Mouse (Mus musculus) G1E (cell line): ENCODE data around the gene Lct.

Experiments
- CTCF ChIP-seq: IDR thresholded peaks from 2 replicates; pipeline ENCODE4 v1.5.1; 2012; ENCODE audit warnings: low read depth, low read length, inconsistent platforms, mixed read lengths
- GATA1 ChIP-seq: IDR thresholded peaks from 2 replicates; pipeline ENCODE4 v1.6.1; 2012; ENCODE audit warnings: borderline replicate concordance, low read length, inconsistent platforms, mixed read lengths
- GATA2 ChIP-seq: IDR thresholded peaks from 2 replicates; pipeline ENCODE4 v1.6.1; 2012; ENCODE audit warnings: low read depth, low read length, inconsistent platforms, borderline replicate concordance
- POLR2AphosphoS5 ChIP-seq: IDR thresholded peaks from 2 replicates; pipeline ENCODE4 v1.6.1; 2012; ENCODE audit warnings: low read depth, low read length, inconsistent platforms; ENCODE audit not compliant: insufficient replicate concordance
- TAL1 ChIP-seq: conservative IDR thresholded peaks from 2 replicates; pipeline ENCODE4 v1.6.1; 2012; ENCODE audit warnings: low read depth, low read length, inconsistent platforms, mixed read lengths

- TF ChIP-seq GATA1 (no peak), CTCF (no peak), GATA2 (no peak), POLR2AphosphoS5 (no peak), TAL1 (no peak)
Measured at GRCm38 (mm10) chr1:128278563-128278962, 49.6 kb downstream of the Lct start.
